Mouse (Mus musculus): ENCODE results near the gene Psenen. TPM values are rescaled to one million over a fixed set of nuclear protein-coding genes. Genes with fewer than 3 reads are reported as not detected.
A peak's percentile ranks its signal among the peaks of the same experiment; 100 is the strongest.

The Psenen gene
- polyA plus RNA-seq, 1 experiment from 2014 or later: 147 TPM

DNA sequence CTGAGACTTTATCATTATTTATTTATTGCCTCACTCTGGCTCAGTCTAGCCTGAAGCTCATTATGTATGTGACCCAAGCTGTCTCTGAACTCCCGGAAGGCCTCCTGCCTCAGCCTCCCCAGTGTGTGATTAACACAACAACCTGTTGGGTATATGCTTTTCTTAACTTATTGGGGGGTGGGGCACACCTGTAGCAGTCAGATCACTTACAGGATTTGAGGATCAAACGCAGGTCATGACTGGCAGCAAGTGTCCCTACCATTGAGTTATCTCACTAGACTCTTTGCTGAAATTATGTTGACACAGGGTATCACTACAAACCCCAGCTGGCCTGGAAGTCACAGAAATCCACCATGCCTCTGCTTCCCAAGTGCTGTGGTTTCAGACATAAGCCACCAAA, 3.1 kb downstream of the Psenen start:
- H3K36me3 ChIP-seq: peaks cover 31% of the 10 kb centered on the region
- ATAC-seq (ENCODE audit: low read depth): no peak
- H3K4me3 ChIP-seq: no peak overlapping the region
- H3K4me1 ChIP-seq (replicated peaks): peaks cover 41% of the 10 kb centered on the region
- H3K9ac ChIP-seq: 0 out of 2 replicates have a peak overlapping the region, but pooled peaks have one; percentile 31
- WGBS: 63% methylated on average over 2 of the region's 2 CpGs
- no peak overlapping the region for H3K27ac ChIP-seq (replicated peaks)
- H3K4me2 ChIP-seq: peak overlapping the region; percentile 99
- H3K9me3 ChIP-seq: no peaks in the 10 kb centered on the region
- H3K27me3 ChIP-seq: no peaks in the 10 kb centered on the region

DNA sequence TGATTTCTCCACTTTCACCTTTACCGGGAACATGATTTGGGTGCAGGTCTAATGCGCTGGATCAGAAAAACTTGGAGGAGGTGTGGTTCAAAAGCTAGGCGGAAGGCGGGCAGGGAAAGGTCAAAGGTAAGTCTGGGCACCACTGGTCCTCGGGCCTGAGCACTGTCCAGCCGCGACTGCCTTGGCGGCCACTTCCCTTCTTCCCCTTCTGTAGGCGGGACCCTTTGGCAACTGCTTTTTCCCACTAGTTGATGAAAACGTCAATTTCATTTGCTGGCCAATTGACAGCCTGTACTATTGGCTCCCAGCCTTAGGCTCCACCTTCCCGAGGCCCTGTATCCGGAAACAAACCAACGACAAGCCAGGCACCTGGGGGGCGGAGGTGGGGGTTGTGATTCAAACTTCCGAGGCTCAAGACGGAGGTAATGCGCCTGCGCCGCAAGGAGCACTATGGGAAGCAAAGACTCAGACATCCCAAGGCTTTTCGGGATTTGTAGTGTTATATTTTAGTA, 3.9 kb downstream of the Psenen start, which contains the start of gene Lin37:
Gene Lin37, minus strand, starts transcription at position 396 of the 512 bp plus-strand sequence.
- WGBS: under 1% methylated on average over 20 of the region's 20 CpGs
- Histone ChIP-seq H3K4me2 (peak within 1 kb of the TSS; percentile 99), H3K9ac (peak within 1 kb of the TSS; percentile 88), H3K4me3 (peak within 1 kb of the TSS; percentile 67), H3K4me1 (replicated peaks) (peaks cover 40% of the 10 kb centered on the region), H3K27me3 (peaks cover 2% of the 10 kb centered on the region; the same call in 1 of the 2 replicates), H3K9me3 (no peaks in the 10 kb centered on the region), H3K36me3 (peaks cover 33% of the 10 kb centered on the region), H3K27ac (replicated peaks) (peak within 1 kb of the TSS; percentile 62)
- peak; percentile 87 for ATAC-seq (ENCODE audit: low read depth)

DNA sequence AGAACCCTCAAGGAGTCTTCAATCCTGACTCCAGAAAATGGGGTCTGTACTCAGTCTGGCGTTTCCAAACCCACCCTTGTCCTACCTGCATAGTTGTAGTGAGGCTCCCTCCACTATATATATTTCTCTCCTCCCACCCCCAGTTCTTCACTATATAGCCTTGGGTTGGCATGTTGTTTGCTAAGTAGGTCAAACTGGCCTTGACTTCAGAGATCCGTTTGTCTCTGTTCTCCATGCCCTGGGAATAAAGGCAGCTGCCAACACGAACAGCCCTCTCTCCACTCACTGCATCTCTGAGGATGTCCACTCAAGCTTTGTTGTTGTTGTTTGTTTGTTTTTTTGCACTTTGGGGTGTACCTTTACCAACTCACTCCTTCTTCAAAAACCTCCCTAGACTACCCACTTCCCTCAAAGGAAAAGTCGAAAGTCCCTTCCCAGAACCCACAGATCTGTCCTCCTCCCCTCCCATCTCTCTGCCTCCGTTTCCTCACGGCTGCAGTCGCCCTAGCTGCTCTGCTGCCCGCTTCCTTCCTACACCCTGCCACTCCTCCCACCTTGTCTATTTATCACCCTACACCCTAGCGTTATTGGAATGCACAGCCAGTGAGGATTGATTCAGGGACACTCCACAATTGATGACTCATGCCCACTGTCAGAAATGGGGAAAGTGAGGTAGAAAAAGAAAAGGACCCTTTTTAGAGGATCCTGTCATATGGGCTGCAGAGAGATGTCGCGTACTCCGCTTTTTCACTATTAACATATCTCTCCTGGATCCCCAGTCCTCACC, 4.6 kb downstream of the Psenen start:
- Histone ChIP-seq H3K9me3 (no peaks in the 10 kb centered on the region), H3K9ac (peak overlapping the region; percentile 88), H3K36me3 (peaks cover 39% of the 10 kb centered on the region), H3K4me2 (peak overlapping the region; percentile 99), H3K27me3 (peaks cover 9% of the 10 kb centered on the region; the same call in 1 of the 2 replicates), H3K4me1 (replicated peaks) (peaks cover 34% of the 10 kb centered on the region), H3K27ac (replicated peaks) (peak overlapping the region; percentile 62), H3K4me3 (peak overlapping the region; percentile 67)
- 13% methylated on average over 12 of the region's 12 CpGs for WGBS
- 0 out of 2 replicates have a peak, but pooled peaks have one; percentile 2 for ATAC-seq (ENCODE audit: low read depth)

DNA sequence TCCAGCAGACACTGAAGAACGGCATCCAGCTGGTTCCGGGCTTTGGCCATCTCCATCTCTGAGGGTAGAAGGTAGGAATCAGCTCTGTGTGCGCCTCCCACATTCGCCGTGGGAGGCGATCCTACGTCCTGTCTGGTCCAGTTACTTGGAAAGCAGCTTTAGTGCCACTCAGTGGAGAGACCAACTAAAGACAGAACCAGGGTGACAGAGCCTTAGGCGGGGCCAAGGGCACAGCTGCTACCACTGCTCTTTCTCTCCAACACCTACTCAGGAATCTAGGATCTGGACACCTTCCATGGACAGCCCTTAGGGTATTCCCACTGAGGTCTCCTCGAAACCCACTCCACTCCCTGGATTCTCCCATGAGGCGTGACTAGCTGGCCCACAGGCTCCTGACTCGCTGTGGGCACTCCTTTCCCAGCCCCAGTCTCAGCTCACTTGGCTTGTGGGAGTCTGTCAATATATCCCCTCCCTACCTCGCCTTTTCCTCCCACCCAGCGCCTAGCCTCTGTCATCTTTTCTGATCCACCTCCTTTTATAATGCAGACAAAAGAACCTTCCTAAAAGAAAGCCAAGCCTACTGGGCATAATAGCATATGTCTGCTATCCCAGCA, 5.4 kb downstream of the Psenen start:
- WGBS: 90% methylated on average over 13 of the region's 13 CpGs
- Histone ChIP-seq H3K4me2 (peak overlapping the region; percentile 99), H3K9me3 (no peaks in the 10 kb centered on the region), H3K27ac (replicated peaks) (no peak overlapping the region), H3K4me1 (replicated peaks) (peaks cover 39% of the 10 kb centered on the region), H3K27me3 (peaks cover 9% of the 10 kb centered on the region; the same call in 1 of the 2 replicates), H3K4me3 (peak overlapping the region; percentile 67; the same call in 1 of the 2 replicates), H3K36me3 (peaks cover 39% of the 10 kb centered on the region), H3K9ac (peak overlapping the region; percentile 88)
- no peak for ATAC-seq (ENCODE audit: low read depth)

DNA sequence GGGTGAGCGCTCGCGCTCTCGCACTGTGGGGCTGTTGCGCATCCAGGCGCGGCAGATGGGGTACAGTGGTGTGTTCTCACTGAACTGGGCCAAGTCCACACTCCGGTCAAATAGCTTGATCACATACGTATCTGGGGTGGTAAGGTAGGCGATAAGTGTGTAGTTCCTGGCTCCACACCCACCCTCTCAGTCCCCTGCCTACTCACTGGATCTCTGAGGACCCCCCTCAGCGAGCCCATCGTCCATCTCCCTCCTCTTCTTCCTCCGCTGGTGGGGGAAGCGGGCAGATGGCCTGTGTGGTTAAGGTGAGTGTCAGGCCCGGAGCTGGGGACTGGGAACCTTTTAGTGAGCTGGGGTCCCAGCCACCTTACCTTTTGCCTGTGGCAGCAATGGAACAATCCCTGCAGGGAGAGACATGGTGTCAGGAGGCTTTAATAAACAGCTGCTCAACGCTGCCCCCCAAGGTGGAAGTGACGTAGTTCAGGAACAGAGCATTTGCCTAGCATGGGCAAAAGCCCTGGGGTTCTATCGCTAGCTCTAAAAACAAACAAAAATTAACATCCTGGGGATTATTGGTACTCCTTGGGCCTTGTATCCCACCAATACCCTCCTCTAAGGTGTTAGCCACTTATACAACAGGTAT, 6.4 kb downstream of the Psenen start:
- Histone ChIP-seq H3K4me1 (replicated peaks) (peaks cover 40% of the 10 kb centered on the region), H3K27ac (replicated peaks) (no peak overlapping the region), H3K4me3 (no peak overlapping the region), H3K27me3 (peaks cover 9% of the 10 kb centered on the region; the same call in 1 of the 2 replicates), H3K4me2 (no peak overlapping the region), H3K9me3 (no peaks in the 10 kb centered on the region), H3K36me3 (peaks cover 39% of the 10 kb centered on the region), H3K9ac (no peak overlapping the region)
- ATAC-seq (ENCODE audit: low read depth): no peak
- 95% methylated on average over 18 of the region's 18 CpGs for WGBS

DNA sequence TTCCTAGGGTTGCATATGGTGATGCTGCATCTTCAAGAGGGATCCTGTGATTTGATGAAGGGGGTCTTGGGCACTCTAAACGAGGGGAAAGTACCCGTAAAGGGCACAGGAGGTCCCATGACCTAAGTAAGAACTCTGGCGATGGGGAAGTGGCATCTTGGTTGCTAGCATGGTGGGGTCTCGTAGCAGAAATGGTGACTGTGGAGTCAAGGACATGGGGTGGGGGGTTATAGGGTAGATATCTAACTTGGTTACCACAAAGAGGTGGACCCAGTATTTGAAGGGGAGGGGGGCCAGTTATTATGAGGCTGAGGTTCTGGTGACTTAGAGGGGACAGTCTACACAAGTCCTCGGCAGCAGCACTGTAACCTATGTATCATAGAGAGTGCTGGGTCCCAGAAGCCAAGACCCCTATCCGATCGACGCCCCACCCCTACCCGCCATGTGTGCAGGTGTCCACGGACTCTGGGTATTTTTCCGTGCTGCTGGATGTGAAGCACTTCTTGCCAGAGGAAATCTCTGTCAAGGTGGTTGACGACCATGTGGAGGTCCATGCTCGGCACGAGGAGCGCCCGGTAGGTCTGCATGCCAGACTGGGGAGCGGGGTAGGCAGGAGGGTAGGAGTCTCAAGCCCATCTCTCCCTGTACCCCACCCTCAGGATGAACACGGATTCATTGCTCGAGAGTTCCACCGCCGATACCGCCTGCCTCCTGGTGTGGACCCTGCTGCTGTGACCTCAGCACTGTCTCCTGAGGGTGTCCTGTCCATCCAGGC, 9.4 kb downstream of the Psenen start:
- peaks cover 32% of the 10 kb centered on the region for H3K4me1 ChIP-seq (replicated peaks)
- no peaks in the 10 kb centered on the region for H3K9me3 ChIP-seq
- H3K4me2 ChIP-seq: peak overlapping the region; percentile 87
- WGBS: 85% methylated on average over 22 of the region's 22 CpGs
- peaks cover 9% of the 10 kb centered on the region; the same call in 1 of the 2 replicates for H3K27me3 ChIP-seq
- no peak for ATAC-seq (ENCODE audit: low read depth)
- peak overlapping the region; percentile 70 for H3K9ac ChIP-seq
- peak overlapping the region; percentile 64; the same call in 1 of the 2 replicates for H3K4me3 ChIP-seq
- H3K27ac ChIP-seq (replicated peaks): no peak overlapping the region
- peaks cover 41% of the 10 kb centered on the region for H3K36me3 ChIP-seq

DNA sequence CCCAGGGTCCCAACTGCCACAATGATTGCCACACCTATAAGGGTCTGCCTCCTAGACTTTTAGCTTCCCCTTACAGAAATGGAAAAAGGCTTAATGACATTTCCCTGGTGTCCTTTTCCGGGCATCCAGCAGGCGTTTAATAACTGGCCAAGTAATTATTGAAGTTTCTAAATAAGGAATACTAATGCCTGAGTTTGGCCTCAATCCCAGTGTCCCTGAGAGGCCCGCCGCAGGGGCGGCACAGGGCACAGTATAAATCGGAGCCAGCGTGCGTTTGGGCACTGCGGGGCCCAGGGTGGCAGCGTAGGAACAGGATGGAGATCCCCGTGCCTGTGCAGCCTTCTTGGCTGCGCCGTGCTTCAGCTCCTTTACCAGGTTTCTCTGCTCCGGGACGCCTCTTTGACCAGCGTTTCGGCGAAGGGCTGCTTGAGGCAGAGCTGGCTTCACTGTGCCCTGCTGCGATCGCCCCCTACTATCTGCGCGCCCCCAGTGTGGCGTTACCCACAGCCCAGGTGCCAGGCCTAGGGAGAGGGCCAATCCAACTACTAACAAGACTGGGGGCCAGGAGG, 10.3 kb downstream of the Psenen start:
- H3K27me3 ChIP-seq: peaks cover 9% of the 10 kb centered on the region; the same call in 1 of the 2 replicates
- WGBS: 8% methylated on average over 23 of the region's 23 CpGs
- H3K9me3 ChIP-seq: no peaks in the 10 kb centered on the region
- H3K4me1 ChIP-seq (replicated peaks): peaks cover 23% of the 10 kb centered on the region
- ATAC-seq (ENCODE audit: low read depth): no peak
- peak overlapping the region; percentile 93 for H3K27ac ChIP-seq (replicated peaks)
- peak overlapping the region; percentile 87 for H3K4me2 ChIP-seq
- H3K4me3 ChIP-seq: peak overlapping the region; percentile 64
- H3K36me3 ChIP-seq: peaks cover 48% of the 10 kb centered on the region
- peak overlapping the region; percentile 70 for H3K9ac ChIP-seq

DNA sequence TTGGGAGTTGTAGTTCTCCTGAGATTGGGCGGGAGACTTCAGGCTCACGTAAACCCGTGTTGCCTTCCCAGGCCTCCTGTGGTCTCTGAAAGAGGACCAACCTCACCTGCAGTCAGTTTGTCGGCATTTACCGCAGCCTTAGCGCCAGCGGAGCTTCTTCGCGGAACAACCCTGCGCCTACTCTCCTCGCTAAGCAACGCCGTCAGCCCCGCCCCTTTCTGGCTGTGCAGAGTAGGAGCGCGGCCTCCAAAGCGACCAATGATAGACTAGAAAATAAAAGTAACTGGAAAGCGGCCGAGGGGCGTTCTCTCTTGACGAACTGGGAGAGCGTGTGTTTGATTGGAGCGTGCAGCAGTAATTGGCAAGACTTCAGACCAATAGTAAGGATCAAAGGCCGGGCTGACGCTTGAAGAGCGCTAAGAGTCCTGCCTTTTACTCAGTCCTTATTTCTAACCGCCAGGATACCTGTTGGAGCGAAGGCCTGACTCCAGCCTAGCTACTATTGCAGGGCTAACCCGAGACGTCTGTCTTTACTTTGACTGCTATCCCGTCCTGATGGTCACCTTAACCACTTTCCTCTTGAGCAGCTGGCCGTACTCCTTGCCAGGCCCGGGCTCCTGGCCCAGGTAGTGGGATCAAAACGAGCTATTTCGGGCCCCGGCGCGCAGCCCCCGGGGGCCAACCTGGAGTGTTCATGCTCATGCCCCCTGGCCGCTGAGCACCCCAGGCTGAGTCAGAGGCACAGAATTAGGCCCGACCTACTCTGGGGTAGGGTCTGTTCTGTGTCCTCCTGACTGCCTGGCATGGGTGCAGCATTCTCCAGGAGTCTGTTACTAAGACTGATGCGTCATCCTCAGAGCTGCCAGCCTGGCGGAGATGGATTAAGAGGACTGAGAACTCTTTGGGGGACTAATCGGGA, 11.1 kb downstream of the Psenen start, which contains the start of the genes Hspb6 and Proser3:
Gene Hspb6, plus strand, starts transcription at position 77 of the 919 bp plus-strand sequence.
Gene Proser3, minus strand, starts transcription at position 198 of the 919 bp plus-strand sequence.
- Histone ChIP-seq H3K9ac (peak within 1 kb of the TSS; percentile 72), H3K4me3 (peak within 1 kb of the TSS; percentile 64), H3K9me3 (no peaks in the 10 kb centered on the region), H3K4me2 (peak within 1 kb of the TSS; percentile 87), H3K27ac (replicated peaks) (peak within 1 kb of the TSS; percentile 93), H3K4me1 (replicated peaks) (peaks cover 18% of the 10 kb centered on the region), H3K27me3 (peaks cover 9% of the 10 kb centered on the region; the same call in 1 of the 2 replicates), H3K36me3 (peaks cover 46% of the 10 kb centered on the region)
- ATAC-seq (ENCODE audit: low read depth): peak; percentile 96
- under 1% methylated on average over 44 of the region's 44 CpGs for WGBS

DNA sequence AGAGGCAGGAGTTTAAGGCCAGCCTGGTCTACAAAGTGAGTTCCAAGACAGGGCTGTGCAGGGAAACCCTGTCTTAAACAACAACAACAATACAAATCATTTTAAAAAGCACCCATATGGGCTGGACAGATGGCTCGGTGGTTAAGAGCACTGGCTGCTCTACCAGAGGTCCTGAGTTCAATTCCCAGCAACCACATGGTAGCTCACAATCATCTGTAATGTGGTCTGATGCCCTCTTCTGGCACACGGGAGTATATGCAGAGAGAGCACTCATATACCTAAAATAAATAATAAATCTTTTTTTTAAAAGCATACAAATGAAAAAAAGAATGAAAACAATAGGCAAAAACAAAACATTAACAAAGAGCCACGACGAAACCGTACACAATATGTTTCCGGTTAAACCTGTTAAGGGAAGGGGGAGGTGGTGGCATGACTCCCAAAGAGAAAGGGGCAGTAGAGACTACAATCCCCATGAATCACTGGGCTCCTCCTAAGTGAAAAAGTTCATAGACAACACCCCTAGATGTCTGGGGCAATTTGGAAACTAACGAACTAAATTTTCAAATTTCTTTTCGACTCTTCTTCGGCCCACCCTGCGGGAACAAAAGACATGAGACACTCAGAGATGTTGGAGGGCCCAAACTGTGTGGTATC, 11.9 kb downstream of the Psenen start:
- Histone ChIP-seq H3K4me1 (replicated peaks) (peaks cover 18% of the 10 kb centered on the region), H3K36me3 (peaks cover 38% of the 10 kb centered on the region), H3K4me2 (peak overlapping the region; percentile 87), H3K4me3 (peak overlapping the region; percentile 64), H3K27me3 (peaks cover 9% of the 10 kb centered on the region; the same call in 1 of the 2 replicates), H3K9me3 (no peaks in the 10 kb centered on the region), H3K27ac (replicated peaks) (peak overlapping the region; percentile 93), H3K9ac (peak overlapping the region; percentile 72)
- WGBS: 5% methylated on average over 10 of the region's 10 CpGs
- peak; percentile 70 for ATAC-seq (ENCODE audit: low read depth)

DNA sequence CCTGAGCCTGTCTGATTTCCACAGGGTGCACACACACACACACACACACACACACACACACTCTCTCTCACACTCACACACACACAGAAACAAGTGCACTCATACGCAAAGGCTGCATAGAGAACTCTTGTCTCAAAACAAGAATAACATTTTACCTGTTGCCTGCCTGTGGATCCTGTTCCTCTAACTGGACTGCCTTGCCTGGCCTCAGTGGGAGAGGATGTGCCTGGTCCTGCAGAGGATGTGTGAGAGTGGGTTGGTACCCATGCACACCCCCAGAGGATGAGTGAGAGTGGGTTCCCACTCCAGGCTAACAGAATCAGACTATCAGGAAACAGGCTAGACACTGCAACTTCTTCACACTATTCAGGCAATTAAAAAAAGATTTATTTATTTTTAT, 12.8 kb downstream of the Psenen start:
- Histone ChIP-seq H3K36me3 (peaks cover 37% of the 10 kb centered on the region), H3K9ac (no peak overlapping the region), H3K27ac (replicated peaks) (no peak overlapping the region), H3K4me1 (replicated peaks) (peaks cover 18% of the 10 kb centered on the region), H3K4me2 (no peak overlapping the region), H3K27me3 (peaks cover 9% of the 10 kb centered on the region; the same call in 1 of the 2 replicates), H3K4me3 (no peak overlapping the region), H3K9me3 (no peaks in the 10 kb centered on the region)
- WGBS: 100% methylated on average over 1 of the region's 1 CpGs
- ATAC-seq (ENCODE audit: low read depth): no peak

Data from neural tube, embryonic 13.5 days (tissue).